Comparison of ENCODE assay signal across 7 mouse cellular contexts in the genomic region with DNA sequence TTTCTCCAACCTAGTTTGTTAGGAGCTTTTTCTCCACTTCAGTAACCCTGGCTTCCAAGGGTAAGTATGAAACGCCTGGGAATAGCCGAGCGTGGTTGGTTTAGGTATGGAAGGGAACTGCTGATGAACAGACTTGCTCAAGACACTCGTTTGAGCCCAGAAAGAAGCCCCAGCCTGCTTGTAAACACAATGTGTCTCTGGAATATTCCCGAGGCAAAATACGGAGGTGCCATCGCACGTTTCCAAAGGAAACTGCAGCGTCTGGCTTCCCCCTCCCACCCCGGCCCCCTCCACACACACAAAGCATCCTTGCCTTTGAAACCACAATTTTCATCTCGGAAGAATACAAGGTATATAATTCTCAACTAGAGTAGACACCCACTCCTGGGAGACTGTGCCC. TPM values are rescaled to one million over a fixed set of nuclear protein-coding genes. Genes with fewer than 3 reads are reported as not detected.
A peak's percentile ranks its signal among the peaks of the same experiment; 100 is the strongest.
DNase-seq lines count a peak whose midpoint lies in the region; ATAC-seq lines count a peak whose summit lies in the region.

No protein-coding gene starts in this region.

- H3K4me2 ChIP-seq in lung, embryonic 15.5 days, result peak overlapping the region; percentile 100
- peak overlapping the region; percentile 98 for H3K4me2 ChIP-seq in forebrain, embryonic 11.5 days (ENCODE audit: low read depth, low read length, severe bottlenecking)
- peak overlapping the region; percentile 99 for H3K4me2 ChIP-seq in limb, embryonic 13.5 days (replicated peaks)
- peak overlapping the region; percentile 100 for H3K4me2 ChIP-seq in stomach, embryonic 14.5 days (replicated peaks; ENCODE audit: low read depth, low read length)

- H3K4me1 ChIP-seq in lung, embryonic 15.5 days, result peaks cover 38% of the 10 kb centered on the region
- peaks cover 14% of the 10 kb centered on the region for H3K4me1 ChIP-seq in forebrain, embryonic 11.5 days (replicated peaks; ENCODE audit: control insufficient read depth, insufficient read depth, low read length)
- peaks cover 27% of the 10 kb centered on the region for H3K4me1 ChIP-seq in limb, embryonic 13.5 days
- H3K4me1 ChIP-seq in stomach, embryonic 14.5 days (ENCODE audit: control insufficient read depth, insufficient read depth, low read length), result peaks cover 17% of the 10 kb centered on the region

- H3K9me3 ChIP-seq in lung, embryonic 15.5 days, result no peaks in the 10 kb centered on the region
- no peaks in the 10 kb centered on the region for H3K9me3 ChIP-seq in forebrain, embryonic 11.5 days (ENCODE audit: control insufficient read depth, low read length)
- no peaks in the 10 kb centered on the region for H3K9me3 ChIP-seq in limb, embryonic 13.5 days
- no peaks in the 10 kb centered on the region for H3K9me3 ChIP-seq in stomach, embryonic 14.5 days (ENCODE audit: control insufficient read depth, low read depth, low read length)

- H3K9ac ChIP-seq in lung, embryonic 15.5 days, result peak overlapping the region; percentile 76
- peak overlapping the region; percentile 23; the same call in 1 of the 2 replicates for H3K9ac ChIP-seq in forebrain, embryonic 11.5 days (ENCODE audit: low read length)
- H3K9ac ChIP-seq in limb, embryonic 13.5 days, result peak overlapping the region; percentile 76
- H3K9ac ChIP-seq in stomach, embryonic 14.5 days (replicated peaks; ENCODE audit: low read depth, low read length), result no peak overlapping the region

- H3K27me3 ChIP-seq in lung, embryonic 15.5 days, result peaks cover 15% of the 10 kb centered on the region
- H3K27me3 ChIP-seq in forebrain, embryonic 11.5 days (ENCODE audit: control insufficient read depth, insufficient read depth, low read length), result peaks cover 30% of the 10 kb centered on the region
- H3K27me3 ChIP-seq in limb, embryonic 13.5 days, result peaks cover 57% of the 10 kb centered on the region
- 0 out of 2 replicates have a peak, but pooled peaks cover 12% of the 10 kb centered on the region for H3K27me3 ChIP-seq in stomach, embryonic 14.5 days (ENCODE audit: control insufficient read depth, insufficient read depth, low read length)

- peak overlapping the region; percentile 74 for H3K4me3 ChIP-seq in lung, embryonic 15.5 days
- H3K4me3 ChIP-seq in forebrain, embryonic 11.5 days (ENCODE audit: low read depth, low read length), result peak overlapping the region; percentile 67
- peak overlapping the region; percentile 73 for H3K4me3 ChIP-seq in limb, embryonic 13.5 days
- peak overlapping the region; percentile 65 for H3K4me3 ChIP-seq in stomach, embryonic 14.5 days (ENCODE audit: low read depth, low read length)

- no peak for ATAC-seq in lung, embryonic 15.5 days (ENCODE audit: borderline replicate concordance, extremely low read depth, low FRiP score, low TSS enrichment)
- ATAC-seq in forebrain, embryonic 11.5 days (replicated peaks; ENCODE audit: low FRiP score), result no peak
- no peak for ATAC-seq in limb, embryonic 13.5 days (ENCODE audit: low FRiP score, low read depth)
- ATAC-seq in stomach, embryonic 14.5 days (ENCODE audit: insufficient number of reproducible peaks, insufficient read depth, low FRiP score, low read depth), result no peak

- DNase-seq in lung, postnatal 14 days, result no peak
- no peak for DNase-seq in forebrain, embryonic 11.5 days (ENCODE audit: low spot score)
- DNase-seq in thymus, postnatal 36 days, result no peak
- no peak for DNase-seq in gastrocnemius, adult 18-20 months (ENCODE audit: low spot score)

- no peaks in the 10 kb centered on the region for H3K36me3 ChIP-seq in lung, embryonic 15.5 days
- H3K36me3 ChIP-seq in forebrain, embryonic 11.5 days (ENCODE audit: control insufficient read depth, insufficient read depth, low read length), result no peaks in the 10 kb centered on the region
- no peaks in the 10 kb centered on the region for H3K36me3 ChIP-seq in limb, embryonic 13.5 days
- no peaks in the 10 kb centered on the region for H3K36me3 ChIP-seq in stomach, embryonic 14.5 days (ENCODE audit: control insufficient read depth, insufficient read depth, low read length)

- no peak overlapping the region for H3K27ac ChIP-seq in lung, embryonic 15.5 days
- no peak overlapping the region for H3K27ac ChIP-seq in forebrain, embryonic 11.5 days (ENCODE audit: low read depth, low read length)
- no peak overlapping the region for H3K27ac ChIP-seq in limb, embryonic 13.5 days
- no peak overlapping the region for H3K27ac ChIP-seq in stomach, embryonic 14.5 days (ENCODE audit: low read length)

- WGBS in lung, embryonic 15.5 days, result 6% methylated on average over 11 of the region's 11 CpGs
- WGBS in forebrain, embryonic 11.5 days, result 8% methylated on average over 11 of the region's 11 CpGs
- whole genome bisulfite sequencing in limb, embryonic 13.5 days, result 6% methylated on average over 11 of the region's 11 CpGs
- 7% methylated on average over 11 of the region's 11 CpGs for WGBS in stomach, embryonic 14.5 days

RNA-seq across cellular contexts. Expression of a gene that starts 1.7 kb away (rescaled TPM):
- polyA plus RNA-seq in lung, embryonic 15.5 days (2015; fragmentation: Nextera tagmentation; extraction: Ambion mirVana), result 0.66 and 0.76 TPM in 2 replicates
- polyA plus RNA-seq in forebrain, embryonic 11.5 days (2014; fragmentation: Nextera tagmentation; extraction: Ambion mirVana), result 0.39 and 0.45 TPM in 2 replicates
- 0.67 and 1.1 TPM in 2 replicates for polyA plus RNA-seq in limb, embryonic 13.5 days (2015; fragmentation: Nextera tagmentation; extraction: Ambion mirVana)
- 0.49 and 1.0 TPM in 2 replicates for polyA plus RNA-seq in stomach, embryonic 14.5 days (2014; fragmentation: Nextera tagmentation; extraction: Ambion mirVana)
- total RNA-seq in gastrocnemius, adult 18-20 months (2021), result 1 to 10 TPM; 4.7 to 6.8 TPM
